Mouse (Mus musculus) adrenal gland, adult 18-20 months (tissue): Measurements from ENCODE around the gene Lonrf2. TPM values are rescaled to one million over a fixed set of nuclear protein-coding genes. Genes with fewer than 3 reads are reported as not detected.

ENCODE experiments used
- DNase-seq, 2 experiments: peaks; one replicate each; pipeline ENCODE4 v3.0.0; 2021 to 2022; ENCODE audit warnings: low spot score in 2 of 2
- total RNA-seq, 2 experiments: library from RNA; stranded (reverse); gene quantifications; 1 replicate in 1 of 2; 2 replicates in 1 of 2; pipeline ENCODE4 v1.2.3; 2021

The Lonrf2 gene
- total RNA-seq, 2 experiments from 2014 or later, result 6.0 to 6.8 TPM

- no peak for DNase-seq
These were observed 60.8 kb downstream of the Lonrf2 start for GRCm38 (mm10) chr1:38775713-38776112.

- DNase-seq, result no peak
These were observed 65.8 kb downstream of the Lonrf2 start for GRCm38 (mm10) chr1:38770676-38771075.

DNA sequence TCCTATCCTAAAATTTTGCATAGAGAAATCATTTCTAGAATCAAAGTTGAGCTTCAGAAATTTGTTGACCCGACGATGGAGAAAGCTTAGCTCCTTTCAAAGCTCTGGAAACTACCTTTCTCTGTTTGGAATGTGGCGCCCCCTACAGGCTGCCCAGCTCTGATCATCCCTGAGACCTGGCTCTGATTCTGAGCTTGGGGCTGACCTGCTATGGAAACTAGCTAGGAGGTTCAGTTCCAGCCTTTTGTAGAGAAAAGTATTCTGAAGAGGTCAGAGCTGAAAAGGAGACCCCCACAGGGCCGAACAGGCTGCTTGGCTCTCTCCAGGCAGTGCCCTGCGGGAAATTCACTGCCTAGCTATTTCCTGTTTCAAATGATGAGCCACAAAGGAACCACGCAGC is 66.6 kb downstream of the Lonrf2 start:
- DNase-seq, result peak; percentile 30 to 59

DNA sequence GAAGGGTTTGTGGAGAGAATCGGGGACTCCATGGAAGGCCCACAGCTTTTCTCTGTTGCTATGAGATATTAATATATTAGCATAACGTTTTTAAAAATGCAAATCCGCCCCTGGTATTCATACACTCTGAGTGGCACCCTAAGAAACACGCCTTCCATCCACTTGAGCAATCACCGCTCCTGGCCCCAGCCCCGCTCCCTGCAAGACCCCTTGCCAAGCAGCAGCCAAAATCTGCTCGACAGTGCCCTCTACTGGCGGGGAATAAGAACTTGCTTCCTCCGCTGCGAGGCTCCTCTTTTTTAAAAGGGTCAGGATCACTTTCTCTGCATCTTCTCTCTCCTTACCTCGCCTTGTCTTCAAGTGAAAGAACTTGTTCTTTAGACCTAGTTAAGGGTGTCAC is 68.7 kb downstream of the Lonrf2 start:
- peak; percentile 69 to 75 for DNase-seq

- no peak for DNase-seq
These were observed 69.6 kb downstream of the Lonrf2 start for GRCm38 (mm10) chr1:38766661-38767572.

DNA sequence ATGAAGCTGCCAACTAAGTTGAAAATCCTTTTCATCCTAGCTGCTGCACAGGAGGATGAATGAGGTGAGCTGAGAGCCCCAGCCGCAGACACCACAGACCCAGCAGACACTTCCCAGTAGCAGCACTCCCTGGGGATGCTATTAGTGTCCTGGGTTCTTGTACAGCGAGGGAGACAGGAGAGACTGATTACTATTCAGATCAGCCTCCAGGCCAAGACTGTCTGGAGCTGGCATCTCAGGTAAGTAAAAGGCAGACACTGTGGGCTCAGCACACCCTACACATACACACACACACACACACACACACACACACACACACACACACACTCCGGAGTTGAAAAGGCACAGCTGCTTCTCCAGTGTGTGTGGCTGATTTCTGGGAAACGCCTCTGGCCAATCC is 70.3 kb downstream of the Lonrf2 start:
- DNase-seq, result no peak

DNA sequence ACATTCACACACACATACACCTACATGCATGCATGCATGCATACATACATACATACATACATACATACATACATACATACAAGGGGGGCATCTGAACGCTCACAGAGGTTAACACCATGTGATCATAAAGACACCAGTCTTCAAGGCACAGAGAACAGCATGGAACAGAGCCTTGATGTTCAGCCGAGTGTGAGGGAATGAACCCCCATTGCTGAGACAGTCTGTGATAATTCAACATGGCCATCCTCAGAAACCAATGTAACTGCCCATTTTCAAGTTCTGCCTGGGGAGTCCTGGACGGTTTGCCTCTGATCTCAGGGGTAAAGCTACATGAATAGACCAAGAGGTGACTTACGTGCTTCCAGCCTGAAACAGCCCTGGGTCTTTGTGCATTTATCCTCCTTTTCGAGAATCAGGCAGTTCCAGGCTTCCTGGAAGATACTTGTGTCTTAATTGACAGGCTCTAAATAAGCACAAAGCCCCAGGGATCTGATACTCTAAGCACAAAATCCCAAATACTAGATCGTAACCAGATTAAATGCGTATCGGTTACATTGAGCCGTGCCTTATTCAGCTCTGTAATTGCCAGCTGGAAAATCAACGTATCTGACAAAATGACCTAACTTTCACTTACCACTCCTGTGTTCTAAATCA is 72.4 kb downstream of the Lonrf2 start:
- no peak for DNase-seq

DNA sequence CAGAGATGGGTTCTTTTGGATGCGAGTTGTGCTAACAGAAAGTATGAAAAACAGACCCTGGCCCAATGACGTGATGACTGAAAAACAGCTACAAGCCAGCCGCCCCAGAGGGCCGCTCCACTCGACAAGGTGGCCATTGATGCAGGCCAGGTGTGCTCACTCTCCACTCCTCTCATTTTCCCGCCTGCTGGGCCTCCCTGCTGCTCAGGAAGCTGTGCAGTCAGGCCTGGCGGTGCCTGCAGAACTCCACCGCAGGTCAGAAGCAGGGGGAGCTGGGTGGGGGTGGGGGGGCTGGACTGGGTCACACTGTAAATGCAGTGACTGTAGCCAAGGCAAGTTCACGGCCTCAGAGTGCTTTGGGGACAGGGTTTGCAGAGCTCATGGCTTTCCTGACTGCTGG is 76.1 kb downstream of the Lonrf2 start:
- no peak for DNase-seq

DNA sequence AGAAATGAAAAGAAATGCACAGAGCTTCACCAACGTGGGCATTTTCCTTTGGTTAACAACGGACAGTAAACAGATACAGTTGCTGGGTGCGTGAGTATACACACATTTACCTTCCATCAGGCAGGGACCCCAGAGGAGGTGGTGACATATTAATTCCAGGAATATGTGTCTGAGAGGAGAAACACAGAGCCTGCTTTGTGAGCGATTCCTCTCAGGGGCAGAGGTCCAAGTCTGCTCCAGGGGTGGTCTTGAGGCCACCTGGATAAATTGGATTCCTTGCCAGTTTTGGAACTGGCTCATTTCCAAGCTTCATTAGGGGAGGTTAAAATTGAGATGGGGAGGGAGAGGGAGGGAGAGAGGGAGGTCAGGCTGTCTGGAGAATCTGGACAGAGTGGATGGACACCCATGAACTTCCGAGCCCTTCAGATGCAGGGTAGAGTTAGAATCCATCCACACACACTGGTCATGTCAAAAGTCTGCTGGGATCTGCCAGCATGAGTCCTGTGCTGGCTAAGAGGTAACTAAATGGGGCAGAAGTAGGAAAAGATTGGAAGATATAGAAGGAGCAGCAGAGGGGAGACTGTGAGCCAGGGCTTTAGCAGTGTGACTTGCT is 78.6 kb downstream of the Lonrf2 start:
- no peak for DNase-seq

GRCm38 (mm10) chr1:38743863-38744262 is 92.6 kb downstream of the Lonrf2 start:
- no peak for DNase-seq

Other genes with a start within 250 kb of the Lonrf2 start
- gene Aff3, start 171.8 kb downstream of the Lonrf2 start, total RNA-seq, result 1 to 10 TPM; 2.2 to 2.8 TPM
- gene Chst10, start 61.5 kb upstream of the Lonrf2 start, total RNA-seq, result 1 to 10 TPM; 1.4 to 1.9 TPM
- gene Nms, start 102.4 kb upstream of the Lonrf2 start, total RNA-seq, result not detected
- gene Pdcl3, start 148.9 kb upstream of the Lonrf2 start, total RNA-seq, result 10 to 100 TPM; 77.9 to 91.3 TPM